Mouse (Mus musculus) liver, embryonic 16.5 days (tissue): Measurements from ENCODE around the gene Calcoco1. TPM values are rescaled to one million over a fixed set of nuclear protein-coding genes. Genes with fewer than 3 reads are reported as not detected.

Experiments
- ATAC-seq: fragments of 200-750 bp; cut with Nextera tagmentation; 2 replicates; pipeline ENCODE4 v1.8.0; 2017; ENCODE audit warnings: low read depth, mild to moderate bottlenecking, moderate number of reproducible peaks, moderate library complexity
- H3K27ac ChIP-seq: fragments of 300-500 bp; sonication (generic); 2 replicates; pipeline ENCODE4 v1.5.1; 2014; ENCODE audit warnings: mild to moderate bottlenecking, low read length
- H3K27me3 ChIP-seq: fragments of 300-500 bp; sonication (generic); 2 replicates; pipeline ENCODE4 v1.6.1; 2014; ENCODE audit warnings: low read depth, low read length, mixed read lengths; ENCODE audit not compliant: control insufficient read depth, insufficient read depth
- H3K36me3 ChIP-seq: fragments of 300-500 bp; sonication (generic); 2 replicates; pipeline ENCODE4 v1.6.1; 2014; ENCODE audit warnings: mild to moderate bottlenecking; ENCODE audit not compliant: control insufficient read depth, insufficient read depth
- H3K4me1 ChIP-seq: fragments of 300-500 bp; sonication (generic); 2 replicates; pipeline ENCODE4 v1.6.1; 2014; ENCODE audit warnings: low read depth, low read length, mixed read lengths; ENCODE audit not compliant: control insufficient read depth
- H3K4me2 ChIP-seq: fragments of 300-500 bp; sonication (generic); 2 replicates; pipeline ENCODE4 v1.6.1; 2014; ENCODE audit warnings: low read depth, low read length, mixed read lengths
- H3K4me3 ChIP-seq: fragments of 300-500 bp; sonication (generic); 2 replicates; pipeline ENCODE4 v1.5.1; 2014; ENCODE audit warnings: low read depth, mild to moderate bottlenecking, low read length
- H3K9ac ChIP-seq: fragments of 300-500 bp; sonication (generic); 2 replicates; pipeline ENCODE4 v1.6.1; 2014; ENCODE audit warnings: low read depth, low read length
- H3K9me3 ChIP-seq: fragments of 300-500 bp; sonication (generic); replicated peaks from 2 replicates; pipeline ENCODE4 v1.6.1; 2016; ENCODE audit warnings: low read length; ENCODE audit not compliant: control insufficient read depth
- WGBS: fragments of 180-500 bp; shearing (Covaris S2); extraction: QIAGEN DNeasy Blood & Tissue Kit; methylation state at CpG from one replicate; pipeline ENCODE4 v1.1.7; 2014; ENCODE audit not compliant: insufficient replicate concordance; 5-methylcytosine and 5-hydroxymethylcytosine counted together
- polyA plus RNA-seq: library from polyadenylated mRNA; unstranded; fragments of >200 nt; fragmentation: Nextera tagmentation; extraction: Ambion mirVana; gene quantifications from 2 replicates; pipeline ENCODE4 v1.2.1, GENCODE M21; 2015

The Calcoco1 gene
- polyA plus RNA-seq: 17.9 and 18.2 TPM in 2 replicates

GRCm38 (mm10) chr15:102721980-102722475 is at the start of gene Calcoco1:
Gene Calcoco1 (minus strand): TSS chr15:102722178.
- Histone ChIP-seq H3K27me3 (no peaks in the 10 kb centered on the region), H3K4me1 (peaks cover 12% of the 10 kb centered on the region), H3K9me3 (no peaks in the 10 kb centered on the region), H3K4me3 (peak within 1 kb of the TSS; percentile 85), H3K9ac (peak within 1 kb of the TSS; percentile 82), H3K36me3 (no peaks in the 10 kb centered on the region), H3K4me2 (peak within 1 kb of the TSS; percentile 81), H3K27ac (peak within 1 kb of the TSS; percentile 57; the same call in 1 of the 2 replicates)
- ATAC-seq: peak; percentile 100
- 2% methylated on average over 27 of the region's 27 CpGs for WGBS

GRCm38 (mm10) chr15:102770866-102771265 is 48.9 kb upstream of the Calcoco1 start:
- Histone ChIP-seq H3K36me3 (no peaks in the 10 kb centered on the region), H3K4me2 (no peak overlapping the region), H3K27me3 (no peaks in the 10 kb centered on the region; the same call in none of the 2 replicates), H3K9ac (no peak overlapping the region), H3K4me3 (no peak overlapping the region), H3K9me3 (no peaks in the 10 kb centered on the region), H3K27ac (no peak overlapping the region), H3K4me1 (no peaks in the 10 kb centered on the region)
- ATAC-seq: no peak
- 34% methylated on average over 7 of the region's 7 CpGs for WGBS

DNA sequence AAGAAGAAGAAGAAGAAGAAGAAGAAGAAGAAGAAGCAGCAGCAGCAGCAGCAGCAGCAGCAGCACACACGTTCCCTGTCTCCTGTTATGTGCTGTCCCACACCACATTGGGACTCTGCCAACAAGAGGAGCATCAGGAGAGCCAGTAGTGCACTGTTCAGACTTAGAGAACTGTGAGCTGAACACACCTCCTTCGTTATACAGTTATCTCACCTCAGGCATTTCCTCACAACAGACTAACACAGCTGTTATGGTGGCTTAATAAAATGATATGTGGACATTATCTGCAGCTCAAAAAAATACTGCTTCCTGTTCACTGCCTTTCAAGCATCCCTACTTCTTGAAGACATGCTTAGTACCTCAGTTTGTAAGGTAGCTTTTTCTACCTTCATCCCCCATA is 43.2 kb upstream of the Calcoco1 start:
- 16% methylated on average over 2 of the region's 2 CpGs for WGBS
- Histone ChIP-seq H3K9ac (no peak overlapping the region), H3K36me3 (no peaks in the 10 kb centered on the region), H3K27ac (no peak overlapping the region), H3K4me3 (no peak overlapping the region), H3K4me1 (no peaks in the 10 kb centered on the region), H3K9me3 (no peaks in the 10 kb centered on the region), H3K27me3 (peaks cover 5% of the 10 kb centered on the region), H3K4me2 (no peak overlapping the region)
- ATAC-seq: no peak

DNA sequence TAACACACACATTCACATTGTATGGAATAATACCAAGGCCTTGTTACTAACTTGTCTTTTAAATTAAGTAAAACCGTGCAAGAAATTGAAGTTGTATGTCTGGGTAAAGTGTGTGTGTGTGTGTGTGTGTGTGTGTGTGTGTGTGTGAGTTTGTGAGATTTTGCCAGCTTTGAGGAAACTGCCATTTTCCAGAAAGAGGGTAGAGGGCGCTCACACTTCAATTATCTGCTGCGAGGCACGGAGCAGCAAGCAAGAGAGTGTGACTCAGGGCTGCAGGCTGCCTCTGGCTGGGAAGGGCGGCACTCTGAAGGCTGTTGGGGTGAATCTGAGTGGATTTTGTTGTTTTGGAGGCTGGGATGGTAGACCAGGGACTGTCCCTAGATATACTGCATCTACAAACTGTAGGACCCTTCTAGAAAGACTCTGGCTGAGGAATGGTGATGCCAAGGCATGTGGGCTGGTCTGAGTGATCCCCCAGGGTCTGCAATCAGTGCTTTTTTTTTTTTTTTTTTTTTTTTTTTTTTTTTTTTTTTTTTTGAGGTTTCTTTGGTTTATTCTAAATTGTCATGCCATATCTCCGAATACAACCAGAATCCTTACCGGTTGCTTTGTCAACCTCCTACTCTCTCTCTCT is 39.9 kb upstream of the Calcoco1 start:
- Histone ChIP-seq H3K4me3 (no peak overlapping the region), H3K27me3 (peaks cover 5% of the 10 kb centered on the region), H3K4me1 (no peaks in the 10 kb centered on the region), H3K36me3 (no peaks in the 10 kb centered on the region), H3K4me2 (no peak overlapping the region), H3K27ac (no peak overlapping the region), H3K9me3 (no peaks in the 10 kb centered on the region), H3K9ac (no peak overlapping the region)
- ATAC-seq: no peak
- 12% methylated on average over 7 of the region's 7 CpGs for WGBS

GRCm38 (mm10) chr15:102757686-102758085 is 35.7 kb upstream of the Calcoco1 start:
- Histone ChIP-seq H3K9ac (no peak overlapping the region), H3K4me2 (no peak overlapping the region), H3K27me3 (peaks cover 10% of the 10 kb centered on the region; the same call in 1 of the 2 replicates), H3K9me3 (no peaks in the 10 kb centered on the region), H3K27ac (no peak overlapping the region), H3K36me3 (no peaks in the 10 kb centered on the region), H3K4me3 (no peak overlapping the region), H3K4me1 (no peaks in the 10 kb centered on the region)
- WGBS: 76% methylated on average over 1 of the region's 1 CpGs
- ATAC-seq: no peak

DNA sequence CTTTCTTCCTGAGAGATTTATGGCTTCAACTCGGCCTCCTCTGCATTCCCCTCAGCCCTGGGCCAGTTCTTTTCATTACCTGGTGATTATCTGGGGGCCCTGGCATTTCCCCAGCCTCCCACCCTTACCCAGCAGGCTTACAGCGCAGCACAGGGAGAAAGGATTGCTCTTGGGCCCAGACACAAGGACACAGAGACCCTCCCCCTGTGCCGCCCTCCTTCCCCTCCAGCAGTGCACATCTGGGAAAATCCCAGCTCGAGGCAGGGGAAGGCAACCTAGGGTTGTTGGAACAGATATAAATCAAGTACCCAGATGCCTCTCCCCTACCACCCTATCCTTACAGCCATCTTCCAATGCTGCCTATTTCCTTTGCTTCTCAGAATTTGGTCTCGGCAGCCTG is 33.1 kb upstream of the Calcoco1 start:
- Histone ChIP-seq H3K9me3 (no peaks in the 10 kb centered on the region), H3K4me2 (no peak overlapping the region), H3K4me1 (no peaks in the 10 kb centered on the region), H3K36me3 (no peaks in the 10 kb centered on the region), H3K27ac (no peak overlapping the region), H3K9ac (no peak overlapping the region), H3K27me3 (peaks cover 10% of the 10 kb centered on the region), H3K4me3 (no peak overlapping the region)
- no peak for ATAC-seq
- WGBS: 35% methylated on average over 5 of the region's 5 CpGs

GRCm38 (mm10) chr15:102754361-102754760 is 32.4 kb upstream of the Calcoco1 start:
- Histone ChIP-seq H3K9me3 (no peaks in the 10 kb centered on the region), H3K4me3 (no peak overlapping the region), H3K27ac (no peak overlapping the region), H3K4me1 (no peaks in the 10 kb centered on the region), H3K36me3 (no peaks in the 10 kb centered on the region), H3K27me3 (peaks cover 10% of the 10 kb centered on the region), H3K4me2 (no peak overlapping the region), H3K9ac (no peak overlapping the region)
- ATAC-seq: no peak
- WGBS: 45% methylated on average over 7 of the region's 7 CpGs

DNA sequence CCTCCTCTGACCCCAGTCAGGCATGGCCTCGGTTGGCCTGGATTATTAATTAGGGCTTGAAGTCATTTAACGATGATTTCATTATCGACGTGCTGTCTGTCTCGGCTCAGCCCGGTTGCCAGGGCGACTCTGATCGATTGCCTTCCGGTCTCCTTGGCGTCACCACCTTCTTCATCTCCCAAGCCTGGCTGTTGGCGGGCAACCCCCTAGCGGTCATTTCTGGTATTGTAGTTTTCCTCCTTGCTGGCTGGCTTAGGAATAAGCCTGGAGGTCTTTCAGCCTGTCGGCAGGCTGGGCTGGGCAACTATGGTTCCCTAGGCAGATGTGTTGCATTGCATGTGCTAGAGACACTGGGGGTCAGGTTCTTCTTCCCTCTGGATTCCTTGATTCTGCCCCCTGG is 31.2 kb upstream of the Calcoco1 start:
- 6% methylated on average over 13 of the region's 13 CpGs for WGBS
- no peak overlapping the region for H3K27ac ChIP-seq
- H3K4me1 ChIP-seq: no peaks in the 10 kb centered on the region
- ATAC-seq: no peak
- no peak overlapping the region for H3K4me2 ChIP-seq
- H3K27me3 ChIP-seq: peaks cover 20% of the 10 kb centered on the region
- no peak overlapping the region for H3K9ac ChIP-seq
- H3K9me3 ChIP-seq: no peaks in the 10 kb centered on the region
- H3K4me3 ChIP-seq: no peak overlapping the region
- H3K36me3 ChIP-seq: no peaks in the 10 kb centered on the region

DNA sequence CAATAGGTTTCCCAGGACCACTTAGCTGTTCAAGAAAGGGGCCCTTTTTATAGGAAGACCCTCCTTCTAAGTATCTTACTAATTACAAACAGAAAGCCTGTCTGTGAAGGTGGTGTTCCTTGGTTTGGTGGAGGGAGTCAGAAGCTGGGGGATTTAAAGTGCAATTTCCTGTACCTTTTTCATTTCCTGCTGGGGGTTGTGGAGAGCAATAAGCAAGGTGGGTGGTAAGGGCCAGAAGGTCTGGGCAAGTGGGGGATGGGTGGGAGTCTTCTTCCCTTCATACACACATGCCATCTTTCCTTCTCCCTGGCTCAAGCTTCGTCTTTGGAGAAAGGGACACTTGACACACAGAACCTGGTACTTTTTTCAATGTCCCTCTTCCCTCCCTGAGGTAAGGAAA is 30.2 kb upstream of the Calcoco1 start:
- no peak overlapping the region for H3K27ac ChIP-seq
- no peak overlapping the region for H3K4me2 ChIP-seq
- H3K4me1 ChIP-seq: no peaks in the 10 kb centered on the region
- H3K27me3 ChIP-seq: peaks cover 30% of the 10 kb centered on the region
- H3K9ac ChIP-seq: no peak overlapping the region
- H3K4me3 ChIP-seq: no peak overlapping the region
- WGBS: 20% methylated on average over 1 of the region's 1 CpGs
- no peak for ATAC-seq
- H3K9me3 ChIP-seq: no peaks in the 10 kb centered on the region
- no peaks in the 10 kb centered on the region for H3K36me3 ChIP-seq
